Mouse (Mus musculus) lung, adult 10 weeks (tissue): ENCODE measurements around the gene Ppp1r3f. TPM values are rescaled to one million over a fixed set of nuclear protein-coding genes. Genes with fewer than 3 reads are reported as not detected.

ENCODE experiments used
- polyA plus RNA-seq: library from polyadenylated mRNA; stranded (reverse); fragments of 350-450 nt; fragmentation: Illumina TruSeq; extraction: RNeasy Lipid Tissue Mini Kit (QIAGEN cat#74804); gene quantifications from one replicate; pipeline ENCODE4 v1.2.3, GENCODE M21; 2014; ENCODE audit warnings: low read depth, low replicate concordance; ENCODE audit not compliant: insufficient read depth

The Ppp1r3f gene
- 1.2 TPM for polyA plus RNA-seq

DNA sequence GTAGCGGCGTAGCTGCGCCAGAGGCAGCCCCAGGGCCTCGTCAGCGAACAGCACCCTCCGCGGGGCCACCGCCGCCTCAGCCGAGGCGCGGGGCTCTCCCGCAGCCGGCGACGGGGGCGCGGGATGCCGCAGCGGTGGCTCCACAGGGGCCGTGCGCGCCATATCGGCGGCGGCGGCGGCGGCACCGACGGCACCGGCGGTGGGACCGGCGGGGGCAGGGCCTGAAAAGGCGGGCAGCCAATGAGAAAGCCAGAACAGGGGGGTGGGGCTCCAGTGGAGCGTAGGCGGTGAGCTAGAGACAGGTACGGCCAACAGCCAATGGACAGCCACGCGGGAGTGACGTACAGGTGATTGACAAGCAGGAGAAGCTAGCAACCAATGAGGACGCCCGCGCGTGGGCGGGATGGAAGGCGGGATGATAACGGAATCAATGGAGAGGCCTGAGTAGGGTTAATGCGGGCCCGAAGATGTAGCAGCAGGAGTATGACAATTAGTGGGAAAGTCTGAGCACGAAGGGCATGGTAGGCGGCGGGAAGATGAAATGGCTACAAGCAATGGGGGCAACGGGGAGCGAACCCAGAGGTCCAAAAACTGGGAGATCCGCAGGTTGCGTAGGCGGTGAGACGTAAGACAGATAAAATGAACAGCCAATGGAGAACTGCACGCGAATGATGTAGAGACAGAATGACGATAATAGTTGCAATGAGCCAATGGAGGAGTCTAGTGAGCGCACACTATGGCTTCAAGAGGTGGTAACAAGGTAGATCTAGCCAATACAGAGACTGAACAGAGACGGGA, at the start of gene Ppp1r3f:
Gene Ppp1r3f (minus strand): TSS at position 197 of the 798 bp plus-strand sequence.

DNA sequence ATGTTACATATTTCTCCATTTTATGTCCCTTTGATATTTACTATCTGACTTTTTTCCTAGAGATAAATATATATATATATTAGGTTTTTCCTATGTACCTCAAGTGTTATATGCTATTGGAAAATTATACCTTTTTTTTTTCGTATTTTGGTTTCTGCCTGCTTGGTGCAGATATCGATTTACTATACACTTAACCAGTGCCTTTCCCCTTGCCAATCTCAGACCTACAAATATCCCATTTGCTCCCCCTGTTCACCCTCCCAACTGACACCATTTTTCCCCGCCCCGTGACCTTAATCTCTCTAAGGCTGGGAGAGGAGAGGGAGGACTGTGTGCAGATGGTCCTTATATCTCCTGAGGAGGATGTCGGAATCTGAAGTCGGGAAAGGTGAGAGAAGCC, 32.7 kb upstream of the Ppp1r3f start, which contains the start of gene Cacna1f:
Gene Cacna1f (plus strand): TSS at position 301 of the 400 bp plus-strand sequence.

GRCm38 (mm10) chrX:7604879-7605574, 30.9 kb upstream of the Ppp1r3f start, which contains the start of gene Ccdc22:
Ccdc22 (minus strand) TSS chrX:7605517.

GRCm38 (mm10) chrX:7573176-7574086, 652 bp downstream of the Ppp1r3f start, which contains the start of gene Foxp3:
Foxp3 (plus strand) TSS chrX:7573644.

Other genes with a start within 250 kb of the Ppp1r3f start
- 1.6 TPM for gene Usp27x, start 198.5 kb downstream of the Ppp1r3f start, polyA plus RNA-seq
- 0.14 TPM for gene Foxp3, start 639 bp downstream of the Ppp1r3f start, polyA plus RNA-seq
- 11.5 TPM for gene Ccdc22, start 31.2 kb upstream of the Ppp1r3f start, polyA plus RNA-seq
- 0.08 TPM for gene Cacna1f, start 32.8 kb upstream of the Ppp1r3f start, polyA plus RNA-seq
- 4.0 TPM for gene Syp, start 64.2 kb upstream of the Ppp1r3f start, polyA plus RNA-seq
- gene Prickle3, start 83.0 kb upstream of the Ppp1r3f start, polyA plus RNA-seq: 4.0 TPM
- 161 TPM for gene Plp2, start 97.1 kb upstream of the Ppp1r3f start, polyA plus RNA-seq
- 6.1 TPM for gene Magix, start 107.0 kb upstream of the Ppp1r3f start, polyA plus RNA-seq
- gene Gpkow, start 122.8 kb upstream of the Ppp1r3f start, polyA plus RNA-seq: 18.2 TPM
- 86.4 TPM for gene Wdr45, start 140.1 kb upstream of the Ppp1r3f start, polyA plus RNA-seq
- gene Gm45208, start 148.0 kb upstream of the Ppp1r3f start, polyA plus RNA-seq: not detected
- gene Praf2, start 154.2 kb upstream of the Ppp1r3f start, polyA plus RNA-seq: 16.3 TPM
- 6.8 TPM for gene Ccdc120, start 176.6 kb upstream of the Ppp1r3f start, polyA plus RNA-seq
- gene Tfe3, start 188.3 kb upstream of the Ppp1r3f start, polyA plus RNA-seq: 19.0 TPM
- gene Gripap1, start 215.5 kb upstream of the Ppp1r3f start, polyA plus RNA-seq: 20.6 TPM
- 0.20 TPM for gene Kcnd1, start 248.0 kb upstream of the Ppp1r3f start, polyA plus RNA-seq